Mouse (Mus musculus): Measurements from ENCODE around the gene Nectin1.

- no peak for TF ChIP-seq EP300 (IDR thresholded peaks at IDR 0.05)
- no peak for TF ChIP-seq CTCF (IDR thresholded peaks at IDR 0.05)
Measured at GRCm38 (mm10) chr9:43748519-43748918, 4.7 kb downstream of the Nectin1 start.
